Mouse (Mus musculus) ES-E14 (cell line): Measurements from ENCODE around the gene Uchl4. TPM values are rescaled to one million over a fixed set of nuclear protein-coding genes. Genes with fewer than 3 reads are reported as not detected.

ENCODE experiments used
- DNase-seq: peaks from one replicate; pipeline ENCODE4 v3.0.0-alpha.2; 2013; ENCODE audit warnings: low read depth, low spot score
- H3K27ac ChIP-seq: 2 replicates; pipeline ENCODE4 v1.5.1; 2012; ENCODE audit warnings: low read depth, mild to moderate bottlenecking, low read length, moderate library complexity, mixed read lengths; ENCODE audit not compliant: poor library complexity, insufficient read depth, severe bottlenecking
- H3K36me3 ChIP-seq: 2 replicates; pipeline ENCODE4 v1.6.1; 2012; ENCODE audit warnings: mild to moderate bottlenecking, low read length, moderate library complexity, mixed read lengths; ENCODE audit not compliant: control insufficient read depth, poor library complexity, insufficient read depth, severe bottlenecking
- H3K4me1 ChIP-seq, 2 experiments: fragments of 150-350 bp in 1 of 2; sonication (generic) in 1 of 2; 2 replicates each; pipeline ENCODE4 v1.6.1; 2012; ENCODE audit warnings: low read length in 2 of 2, mild to moderate bottlenecking in 1 of 2, mixed read lengths in 1 of 2; ENCODE audit not compliant: control insufficient read depth in 2 of 2, insufficient read depth in 2 of 2, poor library complexity in 1 of 2
- H3K4me3 ChIP-seq, 2 experiments: fragments of 150-350 bp in 1 of 2; sonication (generic) in 1 of 2; 2 replicates each; pipeline ENCODE4 v1.5.1; 2012; ENCODE audit warnings: low read length in 2 of 2, low read depth in 1 of 2, mild to moderate bottlenecking in 1 of 2, mixed read lengths in 1 of 2; ENCODE audit not compliant: insufficient read depth in 1 of 2, poor library complexity in 1 of 2, severe bottlenecking in 1 of 2
- H3K9ac ChIP-seq: 2 replicates; pipeline ENCODE4 v1.6.1; 2012; ENCODE audit warnings: low read depth, mild to moderate bottlenecking, low read length, mixed read lengths; ENCODE audit not compliant: poor library complexity, insufficient read depth, severe bottlenecking
- H3K9me3 ChIP-seq: fragments of 150-350 bp; sonication (generic); 2 replicates; pipeline ENCODE4 v1.6.1; 2012; ENCODE audit warnings: low read depth, mild to moderate bottlenecking, low read length; ENCODE audit not compliant: control insufficient read depth, insufficient read depth
- CHD2 ChIP-seq: IDR thresholded peaks from 2 replicates; pipeline ENCODE4 v1.6.1; 2014; ENCODE audit warnings: mild to moderate bottlenecking, low read depth, low read length, inconsistent platforms
- HCFC1 ChIP-seq: IDR thresholded peaks from 2 replicates; pipeline ENCODE4 v1.6.1; 2012; ENCODE audit warnings: low read length, inconsistent platforms, borderline replicate concordance; ENCODE audit not compliant: insufficient read depth
- MAFK ChIP-seq: IDR thresholded peaks from 2 replicates; pipeline ENCODE4 v1.6.1; 2014; ENCODE audit warnings: mild to moderate bottlenecking, low read depth, low read length, inconsistent platforms; ENCODE audit not compliant: insufficient read depth
- ZC3H11A ChIP-seq: IDR thresholded peaks from 2 replicates; pipeline ENCODE4 v1.6.1; 2012; ENCODE audit warnings: low read depth, mild to moderate bottlenecking, inconsistent platforms, low read length, borderline replicate concordance
- ZNF384 ChIP-seq: IDR thresholded peaks from 2 replicates; pipeline ENCODE4 v1.6.1; 2012; ENCODE audit warnings: low read depth, low read length, inconsistent platforms
- in situ Hi-C, 2 experiments: fragments of 600-800 bp; cut with MboI; formaldehyde crosslinking; loops; one replicate each; pipeline ENCODE4 v1.15.1; 2025; ENCODE audit warnings: low sequenced_read_pairs in 2 of 2, inconsistent platforms in 1 of 2; ENCODE audit not compliant: unreplicated experiment in 2 of 2
- total RNA-seq: library from RNA; depleted of rRNA; stranded (reverse); fragments of 300-350 nt; gene quantifications from 2 replicates; pipeline ENCODE4 v1.2.3, GENCODE M21; 2012

Uchl4 gene
- total RNA-seq, 1 experiment: 0.54 TPM

GRCm38 (mm10) chr9:64221480-64221879 lies 13.5 kb upstream of the Uchl4 start:
- no peak for DNase-seq
- H3K9me3 ChIP-seq: no peaks in the 10 kb centered on the region
- H3K4me1 ChIP-seq: peaks cover 12 to 13% of the 10 kb centered on the region in 2 experiments
- H3K36me3 ChIP-seq: peaks cover 2% of the 10 kb centered on the region; the same call in 1 of the 2 replicates
- H3K9ac ChIP-seq: no peak overlapping the region
- no peak for TF ChIP-seq HCFC1
- 0 out of 2 replicates have a peak, but pooled peaks have one; percentile 36 for TF ChIP-seq ZNF384
- in situ Hi-C loops: no loop called here
- H3K27ac ChIP-seq: no peak overlapping the region
- no peak overlapping the region for H3K4me3 ChIP-seq

DNA sequence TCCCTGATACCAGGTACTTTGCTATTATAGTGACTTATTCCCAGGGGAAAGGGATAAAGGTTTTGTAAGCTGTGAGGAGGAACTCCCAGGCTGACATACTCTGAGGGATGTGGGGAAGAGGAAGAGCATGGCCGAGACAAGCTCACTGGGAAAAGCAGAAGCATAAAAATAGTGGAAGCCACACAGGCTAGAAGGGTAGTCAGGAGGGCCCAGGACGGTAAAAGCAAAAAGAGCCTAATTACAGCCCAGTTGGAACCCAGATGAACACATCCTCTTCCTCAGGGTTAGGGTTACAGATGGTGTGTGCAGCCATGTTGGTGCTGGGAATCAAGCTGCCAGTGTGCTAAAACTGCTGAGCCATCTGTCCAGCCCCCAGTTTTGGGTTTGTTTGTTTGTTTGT lies 12.9 kb upstream of the Uchl4 start:
- Histone ChIP-seq H3K27ac (no peak overlapping the region), H3K9ac (no peak overlapping the region), H3K4me1 (peaks cover 12 to 13% of the 10 kb centered on the region in 2 experiments), H3K4me3 (no peak overlapping the region), H3K36me3 (peaks cover 2% of the 10 kb centered on the region; the same call in 1 of the 2 replicates), H3K9me3 (no peaks in the 10 kb centered on the region)
- in situ Hi-C loops: no loop called here
- TF ChIP-seq ZNF384 (no peak), ZC3H11A (no peak), HCFC1 (no peak), MAFK (no peak), CHD2 (no peak)
- no peak for DNase-seq

DNA sequence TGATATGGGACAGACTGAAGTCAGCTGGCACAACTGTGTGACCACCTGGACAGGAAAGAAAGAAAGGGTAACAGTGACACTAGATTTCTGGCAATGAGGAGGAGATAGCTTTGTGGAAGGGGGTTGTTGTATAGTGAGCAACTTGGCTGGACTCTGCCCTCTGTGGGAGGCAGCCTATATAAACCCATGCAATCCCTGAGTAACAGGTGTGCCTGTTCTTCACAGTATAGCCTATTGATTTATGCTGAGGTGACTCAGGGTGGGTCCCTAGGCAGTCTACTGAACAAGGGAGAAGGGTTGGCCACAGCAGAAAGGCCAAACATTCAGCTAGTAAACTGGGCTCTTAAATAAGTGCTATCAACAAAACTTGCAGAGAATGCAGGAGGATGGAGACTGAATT lies 9.2 kb upstream of the Uchl4 start:
- H3K4me3 ChIP-seq: no peak overlapping the region
- H3K9me3 ChIP-seq: no peaks in the 10 kb centered on the region
- peaks cover 9 to 12% of the 10 kb centered on the region in 2 experiments for H3K4me1 ChIP-seq
- in situ Hi-C loops: no loop called here
- H3K27ac ChIP-seq: no peak overlapping the region
- no peak for TF ChIP-seq MAFK
- TF ChIP-seq HCFC1: no peak
- no peak for TF ChIP-seq CHD2
- TF ChIP-seq ZNF384: no peak
- no peak for TF ChIP-seq ZC3H11A
- no peak for DNase-seq
- no peak overlapping the region for H3K9ac ChIP-seq
- H3K36me3 ChIP-seq: peaks cover 2% of the 10 kb centered on the region; the same call in 1 of the 2 replicates

DNA sequence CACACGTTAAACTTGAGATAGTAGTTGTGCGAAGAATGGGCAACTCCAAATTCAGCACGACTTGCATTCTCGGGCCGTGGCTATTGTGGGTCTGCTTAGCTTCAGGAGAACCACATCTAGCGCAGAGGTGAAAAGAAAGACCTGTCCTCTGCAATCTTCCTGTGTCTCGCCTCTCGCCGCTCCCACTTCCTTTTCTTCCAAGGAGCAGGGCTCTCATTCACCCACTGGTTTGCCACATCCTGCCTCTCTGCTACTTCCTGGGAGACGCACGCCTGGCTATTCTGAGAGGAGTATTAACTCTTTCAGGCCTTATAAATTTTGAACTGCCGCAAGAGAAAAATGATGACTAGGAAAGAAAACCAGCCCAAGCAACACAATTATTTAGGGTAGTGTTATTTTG lies 7.3 kb upstream of the Uchl4 start:
- Histone ChIP-seq H3K9me3 (no peaks in the 10 kb centered on the region), H3K36me3 (peaks cover 2% of the 10 kb centered on the region; the same call in 1 of the 2 replicates), H3K4me3 (no peak overlapping the region), H3K9ac (no peak overlapping the region), H3K4me1 (peaks cover 2 to 3% of the 10 kb centered on the region in 2 experiments; a peak in 3 of 4 replicates), H3K27ac (no peak overlapping the region)
- in situ Hi-C loops: no loop called here
- DNase-seq: no peak
- TF ChIP-seq MAFK: no peak

DNA sequence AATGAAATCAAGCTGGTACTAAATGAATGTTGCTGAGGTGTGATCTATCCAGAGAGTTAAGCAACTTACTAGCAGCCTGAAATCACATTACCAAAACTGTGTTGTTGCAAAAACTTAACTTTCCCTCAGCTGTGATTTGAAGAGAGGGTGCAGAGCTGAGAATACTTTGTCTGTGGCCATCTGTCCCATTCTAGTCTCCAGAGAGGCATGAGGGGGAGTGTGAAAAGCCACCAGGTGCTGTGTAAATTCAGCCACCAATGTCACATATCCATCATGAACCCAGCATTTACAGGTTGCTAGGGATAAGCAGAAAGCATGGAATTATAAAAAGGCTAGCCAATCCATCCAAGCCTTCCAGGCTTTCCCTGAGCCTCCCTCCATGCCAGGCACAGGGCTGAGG lies 6.0 kb upstream of the Uchl4 start:
- Histone ChIP-seq H3K9me3 (no peaks in the 10 kb centered on the region), H3K4me3 (no peak overlapping the region), H3K36me3 (peaks cover 2% of the 10 kb centered on the region; the same call in 1 of the 2 replicates), H3K9ac (no peak overlapping the region), H3K4me1 (peaks cover 0 to 3% of the 10 kb centered on the region in 2 experiments; a peak in 3 of 4 replicates), H3K27ac (no peak overlapping the region)
- TF ChIP-seq ZNF384: no peak
- TF ChIP-seq HCFC1: no peak
- no peak for TF ChIP-seq MAFK
- no peak for TF ChIP-seq ZC3H11A
- no peak for TF ChIP-seq CHD2
- in situ Hi-C loops: no loop called here
- DNase-seq: no peak
